Mouse (Mus musculus) CH12.LX (cell line): ENCODE data around the gene Chd9.

Experiments
- CTCF ChIP-seq, 2 experiments: IDR thresholded peaks in 1 of 2; conservative IDR thresholded peaks in 1 of 2; 2 replicates each; pipeline ENCODE4 v1.5.1; 2011 to 2012; ENCODE audit warnings: low read depth in 2 of 2, low read length in 2 of 2, improper control_type of control experiment in 1 of 2, inconsistent platforms in 1 of 2, mild to moderate bottlenecking in 1 of 2, moderate library complexity in 1 of 2
- MAFK ChIP-seq: IDR thresholded peaks from 2 replicates; pipeline ENCODE4 v1.6.1; 2011; ENCODE audit warnings: low read length, improper control_type of control experiment; ENCODE audit not compliant: insufficient replicate concordance
- POLR2A ChIP-seq: IDR thresholded peaks from 2 replicates; pipeline ENCODE4 v1.6.1; 2011; ENCODE audit warnings: low read depth, mild to moderate bottlenecking, improper control_type of control experiment, low read length
- RCOR1 ChIP-seq: conservative IDR thresholded peaks from 2 replicates; pipeline ENCODE4 v1.6.1; 2012; ENCODE audit warnings: low read depth, mild to moderate bottlenecking, inconsistent platforms, low read length, improper control_type of control experiment
- ZMIZ1 ChIP-seq: IDR thresholded peaks from 2 replicates; pipeline ENCODE4 v1.6.1; 2012; ENCODE audit warnings: low read depth, mild to moderate bottlenecking, inconsistent platforms, low read length, improper control_type of control experiment

GRCm38 (mm10) chr8:90829825-90830224, 1.7 kb downstream of the Chd9 start:
- TF ChIP-seq CTCF (conservative IDR thresholded peaks at IDR 0.05 in 1 of 2, IDR thresholded peaks at IDR 0.05 in 1 of 2; ENCODE audit: low read depth in 2 of 2, low read length in 2 of 2) (no peak), RCOR1 (no peak), MAFK (no peak), ZMIZ1 (no peak), POLR2A (no peak)
